Mouse (Mus musculus) left cerebral cortex, postnatal 4 days (tissue): ENCODE measurements around the gene Ccdc66. TPM values are rescaled to one million over a fixed set of nuclear protein-coding genes. Genes with fewer than 3 reads are reported as not detected.

Experiments
- DNase-seq: peaks from one replicate; pipeline ENCODE4 v3.0.0-alpha.2; 2022
- intact Hi-C: fragments of 180-260 bp; cut with DNase I; formaldehyde crosslinking; loops from one replicate; pipeline ENCODE4 v1.15.1; 2025
- total RNA-seq, 2 experiments: library from RNA; stranded (reverse); gene quantifications; 2 replicates each; pipeline ENCODE4 v1.2.3; 2021

Ccdc66 gene
- total RNA-seq: 10 to 100 TPM; 14.4 to 16.0 TPM

DNA sequence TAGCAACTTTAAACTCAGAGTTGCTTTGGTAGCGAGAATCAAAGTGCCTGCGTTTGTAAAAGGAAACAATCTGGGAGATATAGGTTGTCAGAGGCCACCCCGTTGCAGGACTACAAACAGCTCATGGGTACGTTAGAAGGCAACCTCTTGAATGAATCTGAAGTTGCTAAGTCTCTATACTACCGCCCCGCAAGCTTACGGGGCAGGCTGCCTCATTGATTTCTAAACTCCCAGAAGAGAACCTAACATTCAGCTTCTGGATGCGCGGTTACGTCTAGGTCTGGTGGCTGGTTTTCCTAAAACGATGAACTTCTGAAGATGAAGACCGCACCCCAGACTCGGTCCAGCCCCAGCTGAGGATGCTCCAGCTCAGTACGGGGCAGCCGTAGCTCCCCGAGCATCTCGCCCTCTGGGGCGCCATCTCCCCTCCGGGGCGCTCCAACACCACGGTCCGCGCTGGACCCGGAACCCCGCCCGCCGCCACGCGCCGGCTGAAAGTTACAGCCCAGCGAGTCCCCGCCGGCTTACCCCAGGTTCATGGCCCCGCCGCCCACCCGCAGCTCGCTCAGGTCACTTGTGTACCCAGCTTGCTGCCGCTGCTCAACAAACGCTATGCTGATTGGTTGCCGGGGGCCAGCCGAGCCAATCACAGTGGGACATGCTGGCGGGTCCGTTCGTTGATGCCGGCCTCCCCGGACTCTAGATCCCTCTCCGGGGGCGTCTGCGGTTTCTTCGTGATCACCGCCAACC, at the start of gene Ccdc66:
Gene Ccdc66 (minus strand): TSS at position 567 of the 750 bp plus-strand sequence.
- DNase-seq: peak; percentile 97
- intact Hi-C loops: loop anchor here (5.0 kb wide), 1 partner anchor 234 kb away; no protein-coding TSS in a partner anchor

DNA sequence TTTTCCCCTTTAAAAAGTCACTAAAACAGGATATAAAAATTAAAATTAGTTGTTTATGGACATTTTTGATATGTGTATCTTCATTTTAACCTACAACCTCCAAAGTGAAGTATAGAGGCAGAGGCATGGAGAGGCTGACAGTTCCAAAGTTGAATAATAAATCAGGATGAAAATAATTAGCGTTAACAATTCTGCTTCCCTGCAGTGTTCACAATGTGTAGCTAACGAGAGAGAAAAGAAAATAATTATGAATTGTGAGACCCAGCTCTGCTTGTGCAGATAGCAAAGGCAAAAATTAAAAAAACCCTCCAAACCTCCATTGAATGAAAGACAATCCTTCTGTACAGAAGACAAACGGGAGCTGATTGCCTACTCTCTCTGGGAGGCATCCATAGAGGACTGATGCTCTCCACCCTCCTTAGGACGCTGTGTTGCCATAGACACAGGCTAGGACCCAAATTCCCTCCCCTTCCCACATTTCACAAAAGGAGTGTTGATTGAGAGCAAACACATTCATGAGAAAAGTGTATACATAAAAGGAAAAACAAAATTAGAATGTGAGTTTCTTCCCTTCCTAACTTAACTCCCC, 35.7 kb upstream of the Ccdc66 start:
- intact Hi-C loops: no loop called here
- DNase-seq: no peak

DNA sequence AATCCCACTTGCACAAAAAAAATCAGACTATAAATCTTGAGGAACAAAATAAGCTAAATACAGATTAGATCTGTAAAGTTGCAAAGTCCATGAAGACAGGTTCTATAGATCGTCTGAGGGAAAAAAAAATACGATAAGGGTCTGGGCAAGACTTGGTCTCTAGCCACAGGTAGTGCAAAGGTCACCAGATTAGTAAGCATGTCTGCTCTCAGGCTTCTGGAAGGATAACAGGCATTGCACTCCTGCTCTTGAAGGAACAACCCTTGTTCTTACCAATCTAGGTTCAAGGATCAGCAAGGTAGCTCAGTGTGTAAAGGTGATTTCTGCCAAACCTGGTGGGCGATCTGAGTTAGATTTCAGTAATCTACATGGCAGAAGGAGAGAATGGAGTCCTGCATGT, 28.2 kb upstream of the Ccdc66 start:
- no peak for DNase-seq
- intact Hi-C loops: no loop called here

DNA sequence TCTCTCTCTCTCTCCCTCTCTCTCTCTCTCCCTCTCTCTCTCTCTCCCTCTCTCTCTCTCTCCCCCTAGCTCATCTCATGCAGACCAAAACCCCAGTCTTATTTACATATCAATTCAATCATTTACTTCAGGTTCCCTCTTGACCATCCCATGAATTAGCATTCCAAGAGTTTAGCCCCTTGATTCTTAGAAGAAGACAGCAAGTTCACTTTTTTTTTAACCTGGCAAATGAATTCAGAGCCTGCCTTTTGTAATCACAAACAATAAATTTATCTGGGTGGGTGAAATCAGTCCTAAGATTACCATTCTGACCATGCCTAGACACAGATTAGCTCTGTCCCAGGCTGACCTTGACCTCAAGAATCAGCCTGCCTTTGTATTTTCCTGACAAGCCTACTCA, 16.3 kb upstream of the Ccdc66 start:
- DNase-seq: no peak
- intact Hi-C loops: no loop called here

DNA sequence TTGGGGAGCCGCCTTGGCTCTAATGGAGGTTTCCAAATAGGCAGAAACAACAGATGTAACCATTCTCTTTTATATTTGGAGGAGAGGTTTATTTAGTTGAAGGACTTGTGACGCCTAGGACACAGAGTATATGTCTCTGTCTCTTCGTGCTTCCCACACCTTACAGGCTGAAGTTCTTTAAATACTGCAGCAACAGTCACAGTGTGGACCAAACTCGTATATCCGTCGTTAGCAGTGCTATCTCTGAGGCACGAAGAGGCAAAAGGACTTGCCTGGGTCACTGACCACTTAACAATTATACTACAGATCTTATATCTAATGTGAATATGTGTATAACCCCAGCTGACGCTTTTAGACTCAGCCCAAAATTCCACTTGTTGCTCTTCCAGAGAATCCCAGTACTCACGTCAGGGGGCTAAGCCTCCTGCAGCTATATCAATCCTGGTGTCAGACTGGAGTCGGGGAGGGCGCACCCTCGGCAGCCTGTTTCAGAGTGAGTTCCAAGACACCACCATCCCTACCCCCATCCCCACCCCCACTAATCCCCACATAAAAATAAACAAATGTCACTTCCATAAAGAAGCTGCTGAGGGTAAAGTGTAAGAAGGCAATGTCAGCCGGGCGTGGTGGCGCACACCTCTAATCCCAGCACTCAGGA, 513 bp upstream of the Ccdc66 start:
- DNase-seq: peak; percentile 6
- intact Hi-C loops: loop anchor here (5.0 kb wide), 1 partner anchor 234 kb away; no protein-coding TSS in a partner anchor

DNA sequence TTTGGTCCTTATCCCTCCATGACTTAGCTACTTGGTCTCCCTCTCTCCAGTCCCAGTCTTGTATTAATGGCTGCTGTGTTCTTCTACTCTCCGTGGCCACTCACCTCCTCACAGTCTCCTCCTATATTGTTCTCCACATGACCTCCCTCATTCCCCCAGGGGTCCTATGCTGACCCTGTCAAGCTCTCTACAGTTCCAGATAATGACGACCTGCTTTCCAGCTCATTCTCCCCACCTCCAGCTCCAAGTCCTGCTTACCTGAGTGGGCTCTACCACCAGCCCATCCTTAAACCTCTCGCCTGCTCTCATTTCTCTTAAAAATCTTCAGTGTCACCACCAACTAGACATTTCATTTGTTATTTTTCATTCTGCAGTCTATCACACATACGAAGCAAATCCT, 7.2 kb downstream of the Ccdc66 start:
- no peak for DNase-seq
- intact Hi-C loops: no loop called here

DNA sequence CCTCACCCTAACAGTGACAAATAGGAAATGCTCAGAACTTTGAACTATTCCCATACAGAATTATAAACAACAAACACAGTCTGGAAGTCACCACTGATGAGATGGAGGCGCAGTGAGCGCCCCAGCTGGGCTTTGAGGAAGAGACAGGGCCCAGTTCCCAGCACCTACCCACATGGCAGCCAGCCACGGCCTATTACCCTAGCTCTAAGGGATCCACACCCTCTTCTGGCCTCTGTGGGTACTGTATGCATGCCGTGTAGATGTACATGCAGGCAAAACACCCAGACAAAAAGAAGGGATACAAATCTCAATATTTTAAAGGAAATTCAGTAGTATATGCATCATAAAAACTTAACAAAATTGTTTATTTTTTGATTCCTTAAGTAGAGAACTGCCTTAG, 14.7 kb downstream of the Ccdc66 start:
- peak; percentile 6 for DNase-seq
- intact Hi-C loops: no loop called here

DNA sequence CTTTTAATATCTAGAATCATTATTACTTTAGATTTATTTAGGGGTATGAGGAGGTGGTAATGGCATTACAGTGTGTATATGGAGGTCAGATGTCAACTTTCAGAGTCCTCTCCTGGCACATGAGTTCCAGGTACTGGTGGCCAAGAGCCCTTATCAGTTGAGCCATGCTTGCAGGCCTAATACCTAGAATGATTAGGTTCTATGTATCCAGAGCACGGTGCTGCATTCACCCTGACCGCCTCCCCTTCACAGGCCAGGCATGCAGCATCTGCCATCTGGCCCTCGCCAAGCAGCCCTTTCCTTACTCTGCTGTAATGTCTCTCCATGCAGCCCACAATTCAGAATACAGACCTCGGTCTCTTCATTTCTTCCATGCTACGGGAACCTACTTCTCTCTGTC, 16.9 kb downstream of the Ccdc66 start:
- DNase-seq: no peak
- intact Hi-C loops: no loop called here

DNA sequence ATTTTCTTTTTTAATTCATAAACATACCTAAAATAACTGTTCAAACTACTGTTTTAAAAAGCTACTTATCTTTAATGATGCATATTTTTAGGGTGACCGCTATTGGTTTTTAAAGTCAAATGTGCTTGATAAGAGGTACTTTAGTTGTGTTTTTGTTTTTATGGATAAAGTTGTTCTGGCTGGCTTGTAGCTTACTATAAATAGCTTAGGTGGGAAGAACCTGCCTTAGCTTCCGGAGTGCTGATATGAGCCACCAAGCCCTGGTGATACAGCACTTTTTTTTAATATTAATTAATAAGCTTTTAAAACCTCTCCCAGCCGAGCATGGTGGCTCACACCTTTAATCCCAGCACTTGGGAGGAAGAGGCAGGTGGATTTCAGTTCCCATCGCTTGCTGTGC, 61.3 kb downstream of the Ccdc66 start:
- no peak for DNase-seq
- intact Hi-C loops: no loop called here

DNA sequence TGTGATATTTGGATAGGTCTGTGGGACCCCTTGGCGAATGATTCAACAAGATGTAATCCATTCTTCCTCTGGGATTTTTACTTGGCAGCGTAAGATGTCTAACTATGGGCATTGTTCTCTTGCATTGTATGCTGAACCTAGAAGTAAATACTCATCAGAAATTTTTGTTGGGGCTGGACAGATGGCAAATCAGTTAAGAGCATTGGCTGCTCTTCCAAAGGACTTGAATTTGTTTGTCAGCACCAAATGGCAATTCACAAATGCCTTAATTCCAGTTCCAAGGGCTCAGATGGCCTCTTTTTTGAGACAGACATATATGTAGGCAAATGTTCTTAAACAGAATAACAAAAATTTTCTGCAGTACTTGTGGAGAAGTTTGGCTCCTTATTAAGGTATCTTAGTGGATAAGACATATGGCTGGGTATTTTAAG, 63.4 kb downstream of the Ccdc66 start:
- DNase-seq: no peak
- intact Hi-C loops: no loop called here

DNA sequence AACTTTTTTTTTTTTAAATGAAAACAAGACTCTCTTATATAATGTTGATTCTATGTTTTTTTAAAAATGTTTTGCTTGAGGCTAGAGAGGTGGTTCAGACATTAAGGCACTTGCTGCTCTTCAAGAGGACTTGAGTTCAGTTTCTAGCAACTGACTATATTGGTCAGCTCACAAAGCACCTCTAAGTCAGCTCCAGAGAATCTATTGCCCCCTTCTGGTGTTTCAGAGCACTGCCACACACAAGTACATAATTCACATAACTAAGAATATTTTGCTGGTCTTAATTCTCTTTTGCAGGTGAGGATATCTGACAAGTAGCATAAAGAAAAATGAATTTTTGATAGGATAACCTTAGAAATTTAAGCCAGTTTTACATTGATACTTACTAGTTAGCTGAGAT, 67.3 kb downstream of the Ccdc66 start:
- intact Hi-C loops: no loop called here
- no peak for DNase-seq

DNA sequence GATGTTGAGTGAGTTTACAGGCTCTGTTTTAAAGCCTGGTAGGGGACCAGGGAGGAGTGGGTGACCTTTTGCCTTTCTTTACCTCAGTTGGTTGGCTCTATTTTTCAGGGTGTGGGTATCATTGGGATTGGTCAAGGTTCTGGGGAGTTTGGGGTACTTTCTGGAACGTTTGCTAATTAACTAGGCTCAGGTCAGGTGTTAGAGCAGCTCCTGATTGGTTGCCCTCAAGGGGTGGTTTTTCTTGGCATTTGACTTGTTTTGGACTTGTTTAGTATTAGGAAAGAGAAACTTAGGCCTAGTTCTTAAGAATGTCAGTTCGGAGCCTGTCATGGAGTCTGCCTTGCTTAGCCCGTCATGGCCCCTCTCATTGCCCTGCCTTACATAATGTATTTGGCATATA, 71.4 kb downstream of the Ccdc66 start:
- intact Hi-C loops: no loop called here
- DNase-seq: no peak

DNA sequence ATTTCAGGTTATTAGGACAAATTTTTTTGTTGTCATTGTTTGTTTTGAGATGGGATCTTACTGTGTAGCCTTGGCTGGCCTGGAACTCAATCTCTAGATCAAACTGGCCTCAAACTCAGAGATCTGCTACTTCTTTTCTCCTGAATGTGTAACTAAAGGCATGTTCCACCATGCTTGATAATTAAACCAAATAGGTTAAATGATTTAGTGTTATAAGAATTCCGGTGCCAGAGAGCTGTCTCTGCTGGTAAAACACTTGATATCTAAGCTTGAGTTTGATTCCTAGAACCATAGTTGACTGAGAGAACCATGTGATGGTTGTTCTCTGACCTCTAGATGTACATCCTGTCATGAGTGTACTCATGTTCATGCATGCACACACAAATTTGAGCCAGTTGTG, 72.1 kb downstream of the Ccdc66 start:
- intact Hi-C loops: no loop called here

DNA sequence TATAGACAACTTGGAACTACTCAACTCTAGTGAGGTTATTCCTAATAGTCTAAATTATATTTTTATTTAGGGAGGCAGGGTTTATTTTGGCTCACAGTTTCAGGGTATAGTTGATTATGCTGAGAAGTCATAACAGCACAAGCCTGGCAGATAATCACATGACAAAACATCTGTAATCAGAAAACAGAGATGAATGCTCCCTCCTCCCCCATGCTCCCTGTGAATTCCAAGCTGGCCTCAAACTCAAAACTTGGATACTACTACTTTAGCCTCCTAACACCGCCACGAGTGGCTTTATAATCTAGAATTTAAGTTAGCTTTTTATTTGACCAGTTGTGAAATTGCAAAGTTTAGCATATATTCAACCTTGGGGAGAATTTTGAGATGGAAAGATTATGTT, 76.2 kb downstream of the Ccdc66 start:
- no peak for DNase-seq
- intact Hi-C loops: no loop called here

More for the DNA sequence above, 72.1 kb downstream of the Ccdc66 start:
- no peak for DNase-seq

Other genes starting within 250 kb of the Ccdc66 start
- gene Fam208a, start 79.6 kb downstream of the Ccdc66 start, total RNA-seq: 10 to 100 TPM; 34.9 to 42.4 TPM
- 100 to 1,000 TPM; 211 to 222 TPM for gene Erc2, start 114.0 kb upstream of the Ccdc66 start, total RNA-seq